Mouse (Mus musculus) stomach, postnatal 0 days (tissue): Measurements from ENCODE around the gene Arih2. TPM values are rescaled to one million over a fixed set of nuclear protein-coding genes. Genes with fewer than 3 reads are reported as not detected.

Experiments
- ATAC-seq: fragments of 200-750 bp; cut with Nextera tagmentation; 2 replicates; pipeline ENCODE4 v1.8.0; 2017; ENCODE audit not compliant: low FRiP score, low TSS enrichment
- DNase-seq: peaks from one replicate; pipeline ENCODE4 v3.0.0-alpha.2; 2016; ENCODE audit warnings: low spot score
- H3K27ac ChIP-seq: fragments of 300-500 bp; sonication (generic); replicated peaks from 2 replicates; pipeline ENCODE4 v1.5.1; 2014; ENCODE audit warnings: mild to moderate bottlenecking, control low read depth
- H3K27me3 ChIP-seq: fragments of 300-500 bp; sonication (generic); 2 replicates; pipeline ENCODE4 v1.6.1; 2014; ENCODE audit warnings: low read length; ENCODE audit not compliant: control insufficient read depth, insufficient read depth
- H3K36me3 ChIP-seq: fragments of 300-500 bp; sonication (generic); 2 replicates; pipeline ENCODE4 v1.6.1; 2014; ENCODE audit warnings: low read length, mixed read lengths; ENCODE audit not compliant: control insufficient read depth, insufficient read depth
- H3K4me1 ChIP-seq: fragments of 300-500 bp; sonication (generic); replicated peaks from 2 replicates; pipeline ENCODE4 v1.6.1; 2014; ENCODE audit warnings: antibody characterized with exemption; ENCODE audit not compliant: control insufficient read depth, insufficient read depth
- H3K4me2 ChIP-seq: fragments of 300-500 bp; sonication (generic); replicated peaks from 2 replicates; pipeline ENCODE4 v1.6.1; 2014; ENCODE audit warnings: low read depth, mild to moderate bottlenecking, control low read depth, moderate library complexity
- H3K4me3 ChIP-seq: fragments of 300-500 bp; sonication (generic); 2 replicates; pipeline ENCODE4 v1.5.1; 2014; ENCODE audit warnings: low read depth, low read length, control low read depth
- H3K9ac ChIP-seq: fragments of 300-500 bp; sonication (generic); 2 replicates; pipeline ENCODE4 v1.6.1; 2014; ENCODE audit warnings: mild to moderate bottlenecking, low read length, control low read depth, mixed read lengths
- H3K9me3 ChIP-seq: fragments of 300-500 bp; sonication (generic); 2 replicates; pipeline ENCODE4 v1.6.1; 2016; ENCODE audit warnings: low read length; ENCODE audit not compliant: control insufficient read depth
- CTCF ChIP-seq: IDR thresholded peaks from 2 replicates; pipeline ENCODE4 v1.5.1; 2016; ENCODE audit warnings: antibody characterized with exemption, low read depth, mild to moderate bottlenecking, moderate library complexity
- EP300 ChIP-seq: optimal IDR thresholded peaks from 2 replicates; pipeline ENCODE3; 2016; ENCODE audit warnings: antibody characterized with exemption
- WGBS: fragments of 180-500 bp; shearing (Covaris S2); extraction: QIAGEN DNeasy Blood & Tissue Kit; methylation state at CpG from one replicate; pipeline ENCODE4 v1.1.7; 2014; 5-methylcytosine and 5-hydroxymethylcytosine counted together
- polyA plus RNA-seq: library from polyadenylated mRNA; unstranded; fragments of >200 nt; fragmentation: Nextera tagmentation; extraction: Ambion mirVana; gene quantifications from 2 replicates; pipeline ENCODE4 v1.2.1, GENCODE M21; 2015

Gene Arih2
- polyA plus RNA-seq, 1 experiment from 2014 or later: 25.1 TPM

- no peaks in the 10 kb centered on the region for H3K9me3 ChIP-seq
- peaks cover 3% of the 10 kb centered on the region for H3K4me1 ChIP-seq
- peaks cover 21% of the 10 kb centered on the region for H3K36me3 ChIP-seq
- 92% methylated on average over 16 of the region's 16 CpGs for WGBS
- H3K27ac ChIP-seq: no peak overlapping the region
- H3K4me3 ChIP-seq: no peak overlapping the region
- no peaks in the 10 kb centered on the region for H3K27me3 ChIP-seq
- no peak for TF ChIP-seq CTCF
- TF ChIP-seq EP300: no peak
- H3K9ac ChIP-seq: no peak overlapping the region
- no peak overlapping the region for H3K4me2 ChIP-seq
- ATAC-seq: no peak
- no peak for DNase-seq
Measured at GRCm38 (mm10) chr9:108571401-108571973, 77.7 kb downstream of the Arih2 start.

- Histone ChIP-seq H3K27me3 (no peaks in the 10 kb centered on the region), H3K4me1 (peaks cover 5% of the 10 kb centered on the region), H3K27ac (peak overlapping the region; percentile 45; the same call in 1 of the 2 replicates), H3K4me3 (peak overlapping the region; percentile 68), H3K4me2 (peak overlapping the region; percentile 100), H3K36me3 (peaks cover 19% of the 10 kb centered on the region), H3K9ac (peak overlapping the region; percentile 64), H3K9me3 (no peaks in the 10 kb centered on the region)
- peak; percentile 80 for TF ChIP-seq CTCF
- TF ChIP-seq EP300: no peak
- 1% methylated on average over 40 of the region's 40 CpGs for WGBS
- 0 out of 2 replicates have a peak, but pooled peaks have one; percentile 0 for ATAC-seq
- DNase-seq: peak; percentile 88
Measured at GRCm38 (mm10) chr9:108570207-108570896, 78.8 kb downstream of the Arih2 start.

GRCm38 (mm10) chr9:108569381-108570206 lies 79.6 kb downstream of the Arih2 start, which contains the start of gene Dalrd3:
TSS of gene Dalrd3 (plus strand) at chr9:108569886.
- H3K9ac ChIP-seq: peak within 1 kb of the TSS; percentile 64
- TF ChIP-seq EP300 (no peak), CTCF (no peak)
- no peaks in the 10 kb centered on the region for H3K27me3 ChIP-seq
- DNase-seq (peak; percentile 95), ATAC-seq (peak; percentile 59)
- H3K4me1 ChIP-seq: peaks cover 5% of the 10 kb centered on the region
- peak within 1 kb of the TSS; percentile 100 for H3K4me2 ChIP-seq
- peak within 1 kb of the TSS; percentile 45; the same call in 1 of the 2 replicates for H3K27ac ChIP-seq
- 5% methylated on average over 42 of the region's 42 CpGs for WGBS
- H3K36me3 ChIP-seq: peaks cover 19% of the 10 kb centered on the region
- peak within 1 kb of the TSS; percentile 68 for H3K4me3 ChIP-seq
- no peaks in the 10 kb centered on the region for H3K9me3 ChIP-seq

GRCm38 (mm10) chr9:108568511-108568921 lies 80.7 kb downstream of the Arih2 start:
- H3K4me2 ChIP-seq: peak overlapping the region; percentile 97; the same call in 1 of the 2 replicates
- WGBS: 76% methylated on average over 17 of the region's 17 CpGs
- peaks cover 24% of the 10 kb centered on the region for H3K36me3 ChIP-seq
- H3K27me3 ChIP-seq: no peaks in the 10 kb centered on the region
- DNase-seq: no peak
- H3K9me3 ChIP-seq: no peaks in the 10 kb centered on the region
- no peak overlapping the region for H3K9ac ChIP-seq
- ATAC-seq: no peak
- peak overlapping the region; percentile 68; the same call in 1 of the 2 replicates for H3K4me3 ChIP-seq
- peaks cover 5% of the 10 kb centered on the region for H3K4me1 ChIP-seq
- H3K27ac ChIP-seq: 0 out of 2 replicates have a peak overlapping the region, but pooled peaks have one; percentile 95
- TF ChIP-seq CTCF (no peak), EP300 (no peak)

GRCm38 (mm10) chr9:108567931-108568419 lies 81.2 kb downstream of the Arih2 start:
- no peaks in the 10 kb centered on the region for H3K27me3 ChIP-seq
- TF ChIP-seq EP300 (no peak), CTCF (no peak)

More at GRCm38 (mm10) chr9:108567931-108568419, 81.2 kb downstream of the Arih2 start:
- Histone ChIP-seq H3K4me1 (peaks cover 5% of the 10 kb centered on the region), H3K4me2 (peak overlapping the region; percentile 97), H3K4me3 (peak overlapping the region; percentile 68), H3K9ac (peak overlapping the region; percentile 74), H3K27ac (peak overlapping the region; percentile 95), H3K36me3 (peaks cover 20% of the 10 kb centered on the region), H3K9me3 (no peaks in the 10 kb centered on the region)
- DNase-seq (peak; percentile 58), ATAC-seq (no peak; the same call in 1 of the 2 replicates)
- WGBS: 11% methylated on average over 18 of the region's 18 CpGs
